Comparison of ENCODE assay signal across 1 mouse cellular context in genomic region chr19:10878201-10878837, GRCm38 (mm10).
A peak's percentile ranks its signal among the peaks of the same experiment; 100 is the strongest.
TF ChIP-seq lines count a peak whose summit lies in the region.

No protein-coding gene starts in this region.

TF ChIP-seq in myocyte, 11 proteins besides CTCF, POLR2A, EP300 and RAD21:
- TF ChIP-seq REST (IDR thresholded peaks at IDR 0.05; ENCODE audit: insufficient read depth, insufficient read length), result no peak
- peak in 1 of 3 experiments; percentile 37 for TF ChIP-seq MYOG (IDR thresholded peaks at IDR 0.05; ENCODE audit: control insufficient read depth in 1 of 3, insufficient read depth in 1 of 3, insufficient read length in 2 of 3, low read depth in 2 of 3)
